Mouse (Mus musculus): ENCODE results near the gene Coro1a. TPM values are rescaled to one million over a fixed set of nuclear protein-coding genes. Genes with fewer than 3 reads are reported as not detected.

Coro1a gene
- polyA plus RNA-seq (2015; fragmentation: Illumina TruSeq; extraction: RNeasy Lipid Tissue Mini Kit (QIAGEN cat#74804); ENCODE audit: insufficient read depth, low read depth, low replicate concordance) = 7.3 TPM

GRCm38 (mm10) chr7:126707442-126708174 lies at the start of gene Coro1a:
Coro1a (minus strand) TSS chr7:126707787.

GRCm38 (mm10) chr7:126695631-126696207 lies 11.9 kb downstream of the Coro1a start, which contains the start of gene Slx1b:
Slx1b (minus strand) TSS chr7:126695784.

GRCm38 (mm10) chr7:126695210-126695611 lies 12.4 kb downstream of the Coro1a start, which contains the start of gene Bola2:
Bola2 (plus strand) TSS chr7:126695401.

GRCm38 (mm10) chr7:126676207-126676606 lies 31.4 kb downstream of the Coro1a start, which contains the start of gene Sult1a1:
Sult1a1 (minus strand) TSS chr7:126676432.

Other genes with a start within 250 kb of the Coro1a start
- not detected for gene Atp2a1, start 244.7 kb downstream of the Coro1a start, polyA plus RNA-seq (2015; fragmentation: Illumina TruSeq; extraction: RNeasy Lipid Tissue Mini Kit (QIAGEN cat#74804); ENCODE audit: insufficient read depth, low read depth, low replicate concordance)
- gene Sh2b1, start 232.4 kb downstream of the Coro1a start, polyA plus RNA-seq (2015; fragmentation: Illumina TruSeq; extraction: RNeasy Lipid Tissue Mini Kit (QIAGEN cat#74804); ENCODE audit: insufficient read depth, low read depth, low replicate concordance) = 13.6 TPM
- 15.1 TPM for gene Tufm, start 220.4 kb downstream of the Coro1a start, polyA plus RNA-seq (2015; fragmentation: Illumina TruSeq; extraction: RNeasy Lipid Tissue Mini Kit (QIAGEN cat#74804); ENCODE audit: insufficient read depth, low read depth, low replicate concordance)
- gene Atxn2l, start 204.3 kb downstream of the Coro1a start, polyA plus RNA-seq (2015; fragmentation: Illumina TruSeq; extraction: RNeasy Lipid Tissue Mini Kit (QIAGEN cat#74804); ENCODE audit: insufficient read depth, low read depth, low replicate concordance) = 32.1 TPM
- 22.8 TPM for gene Eif3c, start 141.4 kb downstream of the Coro1a start, polyA plus RNA-seq (2015; fragmentation: Illumina TruSeq; extraction: RNeasy Lipid Tissue Mini Kit (QIAGEN cat#74804); ENCODE audit: insufficient read depth, low read depth, low replicate concordance)
- 1.6 TPM for gene Apobr, start 122.8 kb downstream of the Coro1a start, polyA plus RNA-seq (2015; fragmentation: Illumina TruSeq; extraction: RNeasy Lipid Tissue Mini Kit (QIAGEN cat#74804); ENCODE audit: insufficient read depth, low read depth, low replicate concordance)
- gene Cln3, start 122.0 kb downstream of the Coro1a start, polyA plus RNA-seq (2015; fragmentation: Illumina TruSeq; extraction: RNeasy Lipid Tissue Mini Kit (QIAGEN cat#74804); ENCODE audit: insufficient read depth, low read depth, low replicate concordance) = 26.6 TPM
- not detected for gene Il27, start 112.8 kb downstream of the Coro1a start, polyA plus RNA-seq (2015; fragmentation: Illumina TruSeq; extraction: RNeasy Lipid Tissue Mini Kit (QIAGEN cat#74804); ENCODE audit: insufficient read depth, low read depth, low replicate concordance)
- gene Nupr1, start 76.9 kb downstream of the Coro1a start, polyA plus RNA-seq (2015; fragmentation: Illumina TruSeq; extraction: RNeasy Lipid Tissue Mini Kit (QIAGEN cat#74804); ENCODE audit: insufficient read depth, low read depth, low replicate concordance) = 3,774 TPM
- gene Sgf29, start 58.5 kb downstream of the Coro1a start, polyA plus RNA-seq (2015; fragmentation: Illumina TruSeq; extraction: RNeasy Lipid Tissue Mini Kit (QIAGEN cat#74804); ENCODE audit: insufficient read depth, low read depth, low replicate concordance) = 23.8 TPM
- 32.4 TPM for gene Sult1a1, start 31.4 kb downstream of the Coro1a start, polyA plus RNA-seq (2015; fragmentation: Illumina TruSeq; extraction: RNeasy Lipid Tissue Mini Kit (QIAGEN cat#74804); ENCODE audit: insufficient read depth, low read depth, low replicate concordance)
- 43.5 TPM for gene Bola2, start 12.4 kb downstream of the Coro1a start, polyA plus RNA-seq (2015; fragmentation: Illumina TruSeq; extraction: RNeasy Lipid Tissue Mini Kit (QIAGEN cat#74804); ENCODE audit: insufficient read depth, low read depth, low replicate concordance)
- gene Slx1b, start 12.0 kb downstream of the Coro1a start, polyA plus RNA-seq (2015; fragmentation: Illumina TruSeq; extraction: RNeasy Lipid Tissue Mini Kit (QIAGEN cat#74804); ENCODE audit: insufficient read depth, low read depth, low replicate concordance) = 3.1 TPM
- gene Mapk3, start 51.8 kb upstream of the Coro1a start, polyA plus RNA-seq (2015; fragmentation: Illumina TruSeq; extraction: RNeasy Lipid Tissue Mini Kit (QIAGEN cat#74804); ENCODE audit: insufficient read depth, low read depth, low replicate concordance) = 50.5 TPM
- gene Gdpd3, start 58.5 kb upstream of the Coro1a start, polyA plus RNA-seq (2015; fragmentation: Illumina TruSeq; extraction: RNeasy Lipid Tissue Mini Kit (QIAGEN cat#74804); ENCODE audit: insufficient read depth, low read depth, low replicate concordance) = 2.5 TPM
- 86.3 TPM for gene Ypel3, start 69.2 kb upstream of the Coro1a start, polyA plus RNA-seq (2015; fragmentation: Illumina TruSeq; extraction: RNeasy Lipid Tissue Mini Kit (QIAGEN cat#74804); ENCODE audit: insufficient read depth, low read depth, low replicate concordance)
- 1.9 TPM for gene Tbx6, start 73.7 kb upstream of the Coro1a start, polyA plus RNA-seq (2015; fragmentation: Illumina TruSeq; extraction: RNeasy Lipid Tissue Mini Kit (QIAGEN cat#74804); ENCODE audit: insufficient read depth, low read depth, low replicate concordance)
- 30.4 TPM for gene Ppp4c, start 84.7 kb upstream of the Coro1a start, polyA plus RNA-seq (2015; fragmentation: Illumina TruSeq; extraction: RNeasy Lipid Tissue Mini Kit (QIAGEN cat#74804); ENCODE audit: insufficient read depth, low read depth, low replicate concordance)
- 3.8 TPM for gene Fam57b, start 89.9 kb upstream of the Coro1a start, polyA plus RNA-seq (2015; fragmentation: Illumina TruSeq; extraction: RNeasy Lipid Tissue Mini Kit (QIAGEN cat#74804); ENCODE audit: insufficient read depth, low read depth, low replicate concordance)
- gene 4930451I11Rik, start 123.9 kb upstream of the Coro1a start, polyA plus RNA-seq (2015; fragmentation: Illumina TruSeq; extraction: RNeasy Lipid Tissue Mini Kit (QIAGEN cat#74804); ENCODE audit: insufficient read depth, low read depth, low replicate concordance) = not detected
- not detected for gene Doc2a, start 139.6 kb upstream of the Coro1a start, polyA plus RNA-seq (2015; fragmentation: Illumina TruSeq; extraction: RNeasy Lipid Tissue Mini Kit (QIAGEN cat#74804); ENCODE audit: insufficient read depth, low read depth, low replicate concordance)
- 4.6 TPM for gene Hirip3, start 154.2 kb upstream of the Coro1a start, polyA plus RNA-seq (2015; fragmentation: Illumina TruSeq; extraction: RNeasy Lipid Tissue Mini Kit (QIAGEN cat#74804); ENCODE audit: insufficient read depth, low read depth, low replicate concordance)
- gene Ino80e, start 154.6 kb upstream of the Coro1a start, polyA plus RNA-seq (2015; fragmentation: Illumina TruSeq; extraction: RNeasy Lipid Tissue Mini Kit (QIAGEN cat#74804); ENCODE audit: insufficient read depth, low read depth, low replicate concordance) = 12.9 TPM
- gene Taok2, start 176.9 kb upstream of the Coro1a start, polyA plus RNA-seq (2015; fragmentation: Illumina TruSeq; extraction: RNeasy Lipid Tissue Mini Kit (QIAGEN cat#74804); ENCODE audit: insufficient read depth, low read depth, low replicate concordance) = 31.1 TPM
- gene Tmem219, start 215.1 kb upstream of the Coro1a start, polyA plus RNA-seq (2015; fragmentation: Illumina TruSeq; extraction: RNeasy Lipid Tissue Mini Kit (QIAGEN cat#74804); ENCODE audit: insufficient read depth, low read depth, low replicate concordance) = 29.4 TPM
- 3.6 TPM for gene Kctd13, start 221.1 kb upstream of the Coro1a start, polyA plus RNA-seq (2015; fragmentation: Illumina TruSeq; extraction: RNeasy Lipid Tissue Mini Kit (QIAGEN cat#74804); ENCODE audit: insufficient read depth, low read depth, low replicate concordance)
- 3.6 TPM for gene Asphd1, start 241.8 kb upstream of the Coro1a start, polyA plus RNA-seq (2015; fragmentation: Illumina TruSeq; extraction: RNeasy Lipid Tissue Mini Kit (QIAGEN cat#74804); ENCODE audit: insufficient read depth, low read depth, low replicate concordance)
- gene Sez6l2, start 242.8 kb upstream of the Coro1a start, polyA plus RNA-seq (2015; fragmentation: Illumina TruSeq; extraction: RNeasy Lipid Tissue Mini Kit (QIAGEN cat#74804); ENCODE audit: insufficient read depth, low read depth, low replicate concordance) = 17.7 TPM

Measured in pancreas, adult 10 weeks (tissue).